Mouse (Mus musculus): ENCODE results near the gene Ipo5. TPM values are rescaled to one million over a fixed set of nuclear protein-coding genes. Genes with fewer than 3 reads are reported as not detected.

Ipo5 gene
- polyA plus RNA-seq, 1 experiment from 2014 or later: 53.8 TPM

DNA sequence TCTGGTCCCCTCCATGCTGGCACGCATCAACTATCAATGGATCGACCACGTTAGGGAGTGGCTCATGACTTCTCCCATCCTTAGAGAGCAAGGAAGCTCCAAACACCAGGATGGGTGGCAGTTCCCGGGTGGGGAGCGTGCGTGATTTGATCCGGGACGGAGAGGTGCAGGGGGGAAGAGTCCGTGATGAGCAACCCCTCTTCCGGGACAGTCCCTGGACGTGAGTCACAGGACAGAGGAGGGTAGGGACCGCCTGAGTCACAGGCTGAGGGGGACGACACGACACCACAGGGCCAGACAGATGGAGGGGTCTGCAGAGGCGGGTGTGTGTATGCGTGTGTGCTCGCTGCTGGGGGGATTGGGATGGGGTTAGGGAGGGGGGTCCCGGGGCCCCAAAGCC is 704 bp upstream of the Ipo5 start:
- no peaks in the 10 kb centered on the region for H3K36me3 ChIP-seq (ENCODE audit: control insufficient read depth, insufficient read depth, low read length)
- peak overlapping the region; percentile 73 for H3K27ac ChIP-seq (ENCODE audit: low read depth, low read length)
- no peaks in the 10 kb centered on the region for H3K9me3 ChIP-seq (ENCODE audit: control insufficient read depth, low read length)
- H3K4me3 ChIP-seq (ENCODE audit: low read length): peak overlapping the region; percentile 95
- peak overlapping the region; percentile 94 for H3K4me2 ChIP-seq (ENCODE audit: low read length)
- 0% methylated on average over 18 of the region's 18 CpGs for WGBS
- peaks cover 13% of the 10 kb centered on the region for H3K4me1 ChIP-seq (ENCODE audit: control insufficient read depth, insufficient read depth, low read depth, low read length)
- ATAC-seq: peak; percentile 77
- peak overlapping the region; percentile 71 for H3K9ac ChIP-seq (ENCODE audit: low read depth, low read length)
- no peaks in the 10 kb centered on the region for H3K27me3 ChIP-seq (replicated peaks; ENCODE audit: control insufficient read depth, insufficient read depth, low read length)

GRCm38 (mm10) chr14:120911388-120911901 is 421 bp downstream of the Ipo5 start:
- peak; percentile 51 for ATAC-seq
- H3K36me3 ChIP-seq (ENCODE audit: control insufficient read depth, insufficient read depth, low read length): no peaks in the 10 kb centered on the region
- peak overlapping the region; percentile 93 for H3K27ac ChIP-seq (ENCODE audit: low read depth, low read length)
- no peaks in the 10 kb centered on the region for H3K27me3 ChIP-seq (replicated peaks; ENCODE audit: control insufficient read depth, insufficient read depth, low read length)
- H3K4me1 ChIP-seq (ENCODE audit: control insufficient read depth, insufficient read depth, low read depth, low read length): peaks cover 13% of the 10 kb centered on the region
- peak overlapping the region; percentile 95 for H3K4me3 ChIP-seq (ENCODE audit: low read length)
- WGBS: under 1% methylated on average over 52 of the region's 63 CpGs
- no peaks in the 10 kb centered on the region for H3K9me3 ChIP-seq (ENCODE audit: control insufficient read depth, low read length)
- H3K9ac ChIP-seq (ENCODE audit: low read depth, low read length): peak overlapping the region; percentile 91
- H3K4me2 ChIP-seq (ENCODE audit: low read length): peak overlapping the region; percentile 77

DNA sequence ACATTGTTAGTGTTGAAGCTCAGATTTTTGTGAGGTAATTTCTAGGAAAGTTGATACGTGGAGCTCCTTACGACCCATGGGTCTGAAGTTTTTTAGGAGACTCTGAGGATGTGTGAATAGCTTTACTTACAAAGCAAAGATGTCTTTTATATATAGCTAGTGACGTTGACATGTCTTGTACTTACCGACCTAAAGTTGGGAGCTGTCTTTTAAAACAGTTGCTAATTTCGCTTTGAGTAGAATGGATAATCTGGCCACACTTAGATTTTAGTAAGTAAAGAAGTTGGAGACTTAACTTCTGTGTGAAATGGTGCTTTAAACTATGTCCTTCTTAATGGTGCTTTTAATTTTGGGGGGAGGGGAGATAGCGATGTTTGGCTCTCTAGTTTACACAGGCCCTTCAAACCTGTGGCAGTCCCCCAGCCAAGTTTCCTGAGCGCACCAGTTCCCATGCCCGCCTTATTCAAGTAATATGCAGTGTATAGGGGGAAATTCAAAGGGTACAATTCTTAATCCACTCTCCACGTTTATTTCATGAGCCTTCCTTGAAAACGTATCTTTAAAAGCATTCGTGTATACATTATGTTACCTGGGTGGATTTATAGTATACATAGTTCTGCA is 1.2 kb downstream of the Ipo5 start:
- ATAC-seq: no peak
- H3K9ac ChIP-seq (ENCODE audit: low read depth, low read length): peak overlapping the region; percentile 91
- H3K4me2 ChIP-seq (ENCODE audit: low read length): peak overlapping the region; percentile 77
- no peaks in the 10 kb centered on the region for H3K36me3 ChIP-seq (ENCODE audit: control insufficient read depth, insufficient read depth, low read length)
- H3K4me3 ChIP-seq (ENCODE audit: low read length): peak overlapping the region; percentile 95
- 4% methylated on average over 11 of the region's 11 CpGs for WGBS
- H3K27me3 ChIP-seq (replicated peaks; ENCODE audit: control insufficient read depth, insufficient read depth, low read length): no peaks in the 10 kb centered on the region
- no peak overlapping the region for H3K27ac ChIP-seq (ENCODE audit: low read depth, low read length)
- H3K9me3 ChIP-seq (ENCODE audit: control insufficient read depth, low read length): no peaks in the 10 kb centered on the region
- peaks cover 13% of the 10 kb centered on the region for H3K4me1 ChIP-seq (ENCODE audit: control insufficient read depth, insufficient read depth, low read depth, low read length)

GRCm38 (mm10) chr14:120912916-120913315 is 1.9 kb downstream of the Ipo5 start:
- Histone ChIP-seq H3K4me1 (ENCODE audit: control insufficient read depth, insufficient read depth, low read depth, low read length) (peaks cover 13% of the 10 kb centered on the region), H3K4me3 (ENCODE audit: low read length) (peak overlapping the region; percentile 10; the same call in 1 of the 2 replicates), H3K36me3 (ENCODE audit: control insufficient read depth, insufficient read depth, low read length) (no peaks in the 10 kb centered on the region), H3K27ac (ENCODE audit: low read depth, low read length) (no peak overlapping the region), H3K27me3 (replicated peaks; ENCODE audit: control insufficient read depth, insufficient read depth, low read length) (no peaks in the 10 kb centered on the region), H3K9ac (ENCODE audit: low read depth, low read length) (no peak overlapping the region), H3K4me2 (ENCODE audit: low read length) (peak overlapping the region; percentile 77), H3K9me3 (ENCODE audit: control insufficient read depth, low read length) (no peaks in the 10 kb centered on the region)
- ATAC-seq: no peak
- 10% methylated on average over 7 of the region's 7 CpGs for WGBS

GRCm38 (mm10) chr14:120921805-120922204 is 10.8 kb downstream of the Ipo5 start:
- Histone ChIP-seq H3K27ac (ENCODE audit: low read depth, low read length) (no peak overlapping the region), H3K9me3 (ENCODE audit: control insufficient read depth, low read length) (no peaks in the 10 kb centered on the region), H3K9ac (ENCODE audit: low read depth, low read length) (no peak overlapping the region), H3K4me1 (ENCODE audit: control insufficient read depth, insufficient read depth, low read depth, low read length) (no peaks in the 10 kb centered on the region), H3K4me3 (ENCODE audit: low read length) (no peak overlapping the region), H3K36me3 (ENCODE audit: control insufficient read depth, insufficient read depth, low read length) (peaks cover 22% of the 10 kb centered on the region), H3K27me3 (replicated peaks; ENCODE audit: control insufficient read depth, insufficient read depth, low read length) (no peaks in the 10 kb centered on the region), H3K4me2 (ENCODE audit: low read length) (no peak overlapping the region)
- no peak for ATAC-seq
- WGBS: 94% methylated on average over 4 of the region's 4 CpGs

DNA sequence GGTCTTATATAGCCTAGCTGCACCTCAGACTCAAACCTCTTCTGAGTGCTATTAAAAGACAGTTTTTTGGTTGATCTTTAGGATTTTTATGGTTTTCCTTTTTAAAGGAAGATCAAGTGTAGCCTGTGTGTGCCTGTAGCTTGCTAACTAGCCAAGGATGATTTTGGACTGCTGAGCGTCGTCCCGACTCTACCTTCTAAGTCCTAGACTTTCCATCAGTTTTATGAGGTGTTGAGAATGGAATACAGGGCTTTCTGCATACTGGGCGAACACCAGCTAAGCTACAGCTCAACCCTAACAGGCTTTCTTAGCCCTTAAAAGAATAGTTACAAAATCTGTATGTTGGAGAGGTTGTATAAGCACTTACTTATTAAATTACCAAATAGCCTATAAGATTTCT is 13.0 kb downstream of the Ipo5 start:
- Histone ChIP-seq H3K4me3 (ENCODE audit: low read length) (no peak overlapping the region), H3K9me3 (ENCODE audit: control insufficient read depth, low read length) (no peaks in the 10 kb centered on the region), H3K36me3 (ENCODE audit: control insufficient read depth, insufficient read depth, low read length) (peaks cover 30% of the 10 kb centered on the region), H3K27ac (ENCODE audit: low read depth, low read length) (no peak overlapping the region), H3K4me1 (ENCODE audit: control insufficient read depth, insufficient read depth, low read depth, low read length) (no peaks in the 10 kb centered on the region), H3K27me3 (replicated peaks; ENCODE audit: control insufficient read depth, insufficient read depth, low read length) (no peaks in the 10 kb centered on the region), H3K9ac (ENCODE audit: low read depth, low read length) (no peak overlapping the region), H3K4me2 (ENCODE audit: low read length) (no peak overlapping the region)
- WGBS: 95% methylated on average over 4 of the region's 4 CpGs
- no peak for ATAC-seq

DNA sequence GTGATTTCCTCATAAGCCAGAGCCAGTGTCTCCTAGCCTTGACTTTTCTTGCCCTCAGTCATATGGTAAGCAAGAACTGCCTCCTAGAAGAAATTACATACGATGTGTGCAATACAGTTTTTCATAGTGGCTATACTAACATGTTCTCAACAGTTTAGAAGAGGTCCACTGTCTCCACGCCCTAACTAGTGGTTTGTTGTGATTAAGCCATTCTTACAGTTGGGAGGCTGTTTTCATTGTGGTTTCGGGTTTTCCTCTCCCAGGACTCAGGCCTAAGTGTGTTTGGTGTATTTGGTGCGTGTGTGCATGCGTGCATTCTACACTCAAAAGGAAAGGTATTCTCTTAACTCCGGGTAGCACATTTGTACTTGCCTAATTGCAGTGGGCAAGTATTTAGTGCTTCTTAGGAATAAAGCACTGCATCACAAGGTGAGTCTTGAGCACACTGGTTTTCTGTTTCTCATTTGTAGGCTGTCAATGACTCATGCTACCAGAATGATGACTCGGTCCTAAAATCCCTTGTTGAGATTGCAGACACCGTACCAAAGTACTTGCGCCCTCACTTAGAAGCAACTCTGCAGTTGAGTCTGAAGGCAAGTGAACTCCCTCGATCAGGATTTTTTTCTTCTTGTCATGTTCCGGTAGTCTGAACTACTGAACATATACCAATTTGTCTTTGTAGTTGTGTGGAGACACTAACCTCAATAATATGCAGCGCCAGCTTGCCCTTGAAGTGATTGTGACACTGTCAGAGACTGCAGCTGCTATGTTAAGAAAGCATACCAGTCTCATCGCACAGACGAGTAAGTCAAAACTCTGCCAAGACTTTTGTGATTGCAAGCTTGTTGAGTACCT is 14.9 kb downstream of the Ipo5 start:
- WGBS: 95% methylated on average over 14 of the region's 14 CpGs
- no peak overlapping the region for H3K4me3 ChIP-seq (ENCODE audit: low read length)
- ATAC-seq: no peak

GRCm38 (mm10) chr14:120931236-120931635 is 20.2 kb downstream of the Ipo5 start:
- WGBS: 89% methylated on average over 4 of the region's 4 CpGs
- H3K9ac ChIP-seq (ENCODE audit: low read depth, low read length): no peak overlapping the region
- no peak for ATAC-seq
- H3K4me3 ChIP-seq (ENCODE audit: low read length): no peak overlapping the region
- no peaks in the 10 kb centered on the region for H3K27me3 ChIP-seq (replicated peaks; ENCODE audit: control insufficient read depth, insufficient read depth, low read length)
- H3K4me1 ChIP-seq (ENCODE audit: control insufficient read depth, insufficient read depth, low read depth, low read length): no peaks in the 10 kb centered on the region
- no peak overlapping the region for H3K4me2 ChIP-seq (ENCODE audit: low read length)
- no peaks in the 10 kb centered on the region for H3K9me3 ChIP-seq (ENCODE audit: control insufficient read depth, low read length)
- H3K27ac ChIP-seq (ENCODE audit: low read depth, low read length): no peak overlapping the region
- H3K36me3 ChIP-seq (ENCODE audit: control insufficient read depth, insufficient read depth, low read length): peaks cover 38% of the 10 kb centered on the region

More for the DNA sequence above, 14.9 kb downstream of the Ipo5 start:
- no peak overlapping the region for H3K27ac ChIP-seq (ENCODE audit: low read depth, low read length)
- H3K27me3 ChIP-seq (replicated peaks; ENCODE audit: control insufficient read depth, insufficient read depth, low read length): no peaks in the 10 kb centered on the region
- no peak overlapping the region for H3K9ac ChIP-seq (ENCODE audit: low read depth, low read length)
- no peaks in the 10 kb centered on the region for H3K9me3 ChIP-seq (ENCODE audit: control insufficient read depth, low read length)
- H3K36me3 ChIP-seq (ENCODE audit: control insufficient read depth, insufficient read depth, low read length): peaks cover 31% of the 10 kb centered on the region
- no peaks in the 10 kb centered on the region for H3K4me1 ChIP-seq (ENCODE audit: control insufficient read depth, insufficient read depth, low read depth, low read length)
- no peak overlapping the region for H3K4me2 ChIP-seq (ENCODE audit: low read length)

DNA sequence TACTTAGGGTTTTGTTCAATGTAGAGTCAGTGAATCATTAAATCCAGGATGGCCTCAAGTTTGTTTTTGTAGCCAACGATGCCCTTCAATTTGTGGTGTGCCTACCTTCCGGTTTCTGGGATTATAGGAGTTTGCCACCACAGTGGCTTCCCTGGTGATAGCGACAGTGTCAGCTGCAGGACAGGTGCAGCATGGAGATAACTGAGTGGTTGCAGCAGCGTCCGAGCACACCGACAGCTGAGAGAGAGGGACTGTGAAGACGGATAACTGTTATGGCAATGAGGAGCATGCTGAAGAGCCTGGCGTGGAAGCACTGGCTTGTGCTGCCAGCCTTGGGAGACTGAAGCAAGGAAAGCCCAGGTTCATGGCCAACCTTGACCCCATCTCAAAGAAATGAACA is 22.6 kb downstream of the Ipo5 start:
- 95% methylated on average over 8 of the region's 8 CpGs for WGBS
- no peak overlapping the region for H3K27ac ChIP-seq (ENCODE audit: low read depth, low read length)
- no peak overlapping the region for H3K4me3 ChIP-seq (ENCODE audit: low read length)
- H3K9me3 ChIP-seq (ENCODE audit: control insufficient read depth, low read length): no peaks in the 10 kb centered on the region
- ATAC-seq: no peak
- H3K36me3 ChIP-seq (ENCODE audit: control insufficient read depth, insufficient read depth, low read length): peaks cover 36% of the 10 kb centered on the region
- no peaks in the 10 kb centered on the region for H3K4me1 ChIP-seq (ENCODE audit: control insufficient read depth, insufficient read depth, low read depth, low read length)
- no peaks in the 10 kb centered on the region for H3K27me3 ChIP-seq (replicated peaks; ENCODE audit: control insufficient read depth, insufficient read depth, low read length)
- H3K9ac ChIP-seq (ENCODE audit: low read depth, low read length): no peak overlapping the region
- no peak overlapping the region for H3K4me2 ChIP-seq (ENCODE audit: low read length)

Data from hindbrain, embryonic 16.5 days (tissue).